Mouse (Mus musculus) olfactory bulb, adult 2 months (tissue): ENCODE measurements around the gene Coch.

Experiments used
- CTCF ChIP-seq: fragments of 200-500 bp; IDR thresholded peaks from 2 replicates; pipeline ENCODE4 v1.5.1; 2012; ENCODE audit warnings: low read depth, mild to moderate bottlenecking, low read length, moderate library complexity; ENCODE audit not compliant: insufficient read depth
- POLR2A ChIP-seq: fragments of 200-500 bp; IDR thresholded peaks from 2 replicates; pipeline ENCODE4 v1.6.1; 2012; ENCODE audit warnings: mild to moderate bottlenecking, low read depth, low read length, moderate library complexity; ENCODE audit not compliant: insufficient read depth

DNA sequence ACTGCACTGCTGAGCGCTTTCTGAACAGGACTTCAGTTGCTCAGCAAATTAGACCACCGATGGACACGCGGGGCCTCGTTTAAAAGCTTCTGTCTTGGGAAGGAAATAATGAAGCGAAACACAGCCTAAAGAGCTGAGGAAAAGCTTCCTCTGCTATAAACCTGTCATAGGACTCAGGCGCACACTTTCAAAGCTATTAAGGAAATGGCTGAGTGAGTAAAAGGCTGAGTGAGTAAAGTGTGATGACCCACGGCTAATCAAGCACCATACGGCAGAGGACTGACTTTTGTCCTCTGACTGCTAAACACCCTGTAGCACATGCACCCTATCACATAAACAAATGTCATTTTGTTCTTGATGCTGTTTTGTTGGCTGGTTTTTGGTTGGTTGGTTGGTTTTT, 31.7 kb upstream of the Coch start:
- TF ChIP-seq POLR2A, result no peak
- no peak for TF ChIP-seq CTCF
